Mouse (Mus musculus): ENCODE data around the gene Slpi.

- TF ChIP-seq CEBPB (IDR thresholded peaks at IDR 0.05; ENCODE audit: insufficient read depth, poor library complexity, severe bottlenecking) (no peak), POLR2A (IDR thresholded peaks at IDR 0.05; ENCODE audit: insufficient read length, low read depth) (peak; percentile 29), MAX (IDR thresholded peaks at IDR 0.05; ENCODE audit: low read depth) (no peak), POLR2AphosphoS2 (IDR thresholded peaks at IDR 0.05; ENCODE audit: insufficient read length, low read depth) (no peak), E2F4 (IDR thresholded peaks at IDR 0.05; ENCODE audit: insufficient read depth) (no peak), SRF (IDR thresholded peaks at IDR 0.05; ENCODE audit: control insufficient read depth, insufficient read length, low read depth) (no peak), USF1 (IDR thresholded peaks at IDR 0.05; ENCODE audit: low read depth) (no peak), MYOG (IDR thresholded peaks at IDR 0.05; ENCODE audit: control insufficient read depth in 1 of 3, insufficient read depth in 1 of 3, insufficient read length in 2 of 3, low read depth in 2 of 3) (peak in 1 of 3 experiments; percentile 56)
These were observed 43.0 kb upstream of the Slpi start for GRCm38 (mm10) chr2:164431676-164432465.
